Mouse (Mus musculus): Measurements from ENCODE around the gene Adamts16. TPM values are rescaled to one million over a fixed set of nuclear protein-coding genes. Genes with fewer than 3 reads are reported as not detected.

Gene Adamts16
- polyA plus RNA-seq, 1 experiment from 2014 or later: 2.7 TPM

DNA sequence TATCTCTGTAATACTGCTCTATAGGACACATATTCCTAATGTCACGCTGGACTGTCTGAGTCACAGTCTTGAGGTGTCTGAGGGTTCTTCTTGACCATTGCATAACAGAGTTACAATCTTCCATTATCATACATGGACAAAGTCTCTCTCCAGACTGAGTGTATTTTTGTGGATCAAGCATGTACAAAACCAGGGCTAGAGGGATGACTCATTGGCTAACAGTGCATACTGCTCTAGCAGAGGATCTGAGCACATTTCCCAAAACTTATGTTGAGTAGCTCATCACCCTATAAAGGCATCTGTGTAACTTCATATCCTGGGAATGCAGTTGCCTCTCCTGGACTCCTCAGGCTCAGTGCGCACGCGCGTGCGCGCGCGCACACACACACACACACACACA is 81.4 kb downstream of the Adamts16 start:
- no peak for ATAC-seq
- 98% methylated on average over 9 of the region's 9 CpGs for WGBS
- Histone ChIP-seq H3K4me2 (ENCODE audit: low read length) (no peak overlapping the region), H3K27ac (ENCODE audit: low read depth, low read length) (no peak overlapping the region), H3K4me1 (ENCODE audit: control insufficient read depth, insufficient read depth, low read depth, low read length) (no peaks in the 10 kb centered on the region), H3K4me3 (ENCODE audit: low read length) (no peak overlapping the region), H3K9me3 (ENCODE audit: control insufficient read depth, low read length) (no peaks in the 10 kb centered on the region), H3K27me3 (replicated peaks; ENCODE audit: control insufficient read depth, insufficient read depth, low read length) (no peaks in the 10 kb centered on the region), H3K9ac (ENCODE audit: low read depth, low read length) (no peak overlapping the region), H3K36me3 (ENCODE audit: control insufficient read depth, insufficient read depth, low read length) (no peaks in the 10 kb centered on the region)

DNA sequence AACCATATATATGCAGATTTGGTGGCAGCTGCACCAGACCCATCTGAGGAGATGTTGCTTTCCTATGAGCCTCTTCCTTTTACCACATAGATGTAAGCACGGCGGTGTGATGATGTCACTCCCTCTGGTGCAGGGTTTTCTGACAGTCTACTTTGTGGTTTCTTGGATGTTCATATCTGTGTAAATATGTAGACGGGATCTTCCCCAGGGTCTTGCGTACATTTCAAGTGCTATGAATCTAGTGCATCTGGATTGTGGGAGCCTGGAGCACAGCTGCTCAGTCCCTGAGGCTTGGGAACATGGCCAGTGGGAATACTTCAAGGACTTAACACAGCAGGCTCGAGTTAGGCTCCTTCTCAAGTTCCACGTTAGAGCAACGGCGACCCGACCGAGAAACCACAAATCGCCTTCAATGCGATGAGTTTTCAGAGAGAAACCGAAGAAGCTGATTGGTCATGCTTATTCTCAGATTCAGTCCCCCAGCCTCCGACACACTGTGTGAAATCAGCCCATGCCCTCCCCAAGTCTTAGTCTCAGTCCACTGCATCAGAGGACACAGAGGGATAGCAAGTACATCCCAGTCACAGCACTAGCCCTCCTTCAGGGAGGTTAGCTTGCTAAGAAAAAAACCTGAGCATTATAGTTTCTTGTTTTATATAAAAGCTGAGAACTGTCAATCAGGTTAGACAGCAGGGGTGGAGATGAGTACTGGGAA is 95.2 kb downstream of the Adamts16 start:
- H3K36me3 ChIP-seq (ENCODE audit: control insufficient read depth, insufficient read depth, low read length): no peaks in the 10 kb centered on the region
- H3K27me3 ChIP-seq (replicated peaks; ENCODE audit: control insufficient read depth, insufficient read depth, low read length): no peaks in the 10 kb centered on the region
- H3K4me2 ChIP-seq (ENCODE audit: low read length): no peak overlapping the region
- H3K9me3 ChIP-seq (ENCODE audit: control insufficient read depth, low read length): no peaks in the 10 kb centered on the region
- ATAC-seq: no peak
- no peak overlapping the region for H3K9ac ChIP-seq (ENCODE audit: low read depth, low read length)
- H3K4me1 ChIP-seq (ENCODE audit: control insufficient read depth, insufficient read depth, low read depth, low read length): no peaks in the 10 kb centered on the region
- no peak overlapping the region for H3K4me3 ChIP-seq (ENCODE audit: low read length)
- H3K27ac ChIP-seq (ENCODE audit: low read depth, low read length): no peak overlapping the region
- 72% methylated on average over 14 of the region's 14 CpGs for WGBS

DNA sequence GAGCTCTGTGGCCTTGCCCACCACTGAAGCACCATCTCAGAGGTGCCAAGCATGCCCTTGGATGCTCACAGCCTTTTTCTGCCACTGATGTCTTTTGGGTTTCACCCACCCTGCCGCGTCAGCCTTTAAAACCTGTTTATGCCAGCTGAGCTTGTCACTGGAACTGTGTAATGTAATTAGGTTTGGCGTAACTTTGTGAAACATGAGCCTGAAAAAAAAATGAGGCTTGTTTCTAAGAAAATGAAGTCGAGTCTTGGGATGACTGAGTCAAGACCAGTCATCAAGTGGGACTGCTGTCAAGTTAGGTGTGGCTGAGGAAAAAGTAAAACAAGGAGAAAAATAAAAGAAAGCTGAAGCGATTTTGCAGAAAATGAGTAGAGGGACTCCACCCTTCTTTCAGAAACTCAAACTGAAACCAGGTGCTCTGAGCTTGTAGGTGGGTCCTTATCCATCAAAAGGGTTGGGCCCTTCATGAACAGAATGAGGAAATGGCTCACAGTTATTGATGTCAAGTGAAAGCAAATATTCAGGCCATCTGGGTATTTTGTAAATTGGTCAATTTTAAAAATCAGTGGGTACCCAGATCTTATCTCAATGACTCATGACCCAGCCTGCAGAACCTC is 97.1 kb downstream of the Adamts16 start:
- Histone ChIP-seq H3K9me3 (ENCODE audit: control insufficient read depth, low read length) (no peaks in the 10 kb centered on the region), H3K4me1 (ENCODE audit: control insufficient read depth, insufficient read depth, low read depth, low read length) (peaks cover 2% of the 10 kb centered on the region; the same call in 1 of the 2 replicates), H3K9ac (ENCODE audit: low read depth, low read length) (no peak overlapping the region), H3K4me3 (ENCODE audit: low read length) (no peak overlapping the region), H3K4me2 (ENCODE audit: low read length) (no peak overlapping the region), H3K27me3 (replicated peaks; ENCODE audit: control insufficient read depth, insufficient read depth, low read length) (no peaks in the 10 kb centered on the region), H3K36me3 (ENCODE audit: control insufficient read depth, insufficient read depth, low read length) (no peaks in the 10 kb centered on the region), H3K27ac (ENCODE audit: low read depth, low read length) (no peak overlapping the region)
- ATAC-seq: no peak
- WGBS: 78% methylated on average over 5 of the region's 5 CpGs

- Histone ChIP-seq H3K9ac (ENCODE audit: low read depth, low read length) (no peak overlapping the region), H3K4me3 (ENCODE audit: low read length) (no peak overlapping the region), H3K9me3 (ENCODE audit: control insufficient read depth, low read length) (no peaks in the 10 kb centered on the region), H3K27me3 (replicated peaks; ENCODE audit: control insufficient read depth, insufficient read depth, low read length) (no peaks in the 10 kb centered on the region), H3K4me2 (ENCODE audit: low read length) (no peak overlapping the region), H3K36me3 (ENCODE audit: control insufficient read depth, insufficient read depth, low read length) (no peaks in the 10 kb centered on the region), H3K27ac (ENCODE audit: low read depth, low read length) (no peak overlapping the region), H3K4me1 (ENCODE audit: control insufficient read depth, insufficient read depth, low read depth, low read length) (peaks cover 2% of the 10 kb centered on the region; the same call in 1 of the 2 replicates)
- no peak for ATAC-seq
- WGBS: 78% methylated on average over 4 of the region's 4 CpGs
Observed at GRCm38 (mm10) chr13:70742693-70743092, 98.9 kb downstream of the Adamts16 start.

DNA sequence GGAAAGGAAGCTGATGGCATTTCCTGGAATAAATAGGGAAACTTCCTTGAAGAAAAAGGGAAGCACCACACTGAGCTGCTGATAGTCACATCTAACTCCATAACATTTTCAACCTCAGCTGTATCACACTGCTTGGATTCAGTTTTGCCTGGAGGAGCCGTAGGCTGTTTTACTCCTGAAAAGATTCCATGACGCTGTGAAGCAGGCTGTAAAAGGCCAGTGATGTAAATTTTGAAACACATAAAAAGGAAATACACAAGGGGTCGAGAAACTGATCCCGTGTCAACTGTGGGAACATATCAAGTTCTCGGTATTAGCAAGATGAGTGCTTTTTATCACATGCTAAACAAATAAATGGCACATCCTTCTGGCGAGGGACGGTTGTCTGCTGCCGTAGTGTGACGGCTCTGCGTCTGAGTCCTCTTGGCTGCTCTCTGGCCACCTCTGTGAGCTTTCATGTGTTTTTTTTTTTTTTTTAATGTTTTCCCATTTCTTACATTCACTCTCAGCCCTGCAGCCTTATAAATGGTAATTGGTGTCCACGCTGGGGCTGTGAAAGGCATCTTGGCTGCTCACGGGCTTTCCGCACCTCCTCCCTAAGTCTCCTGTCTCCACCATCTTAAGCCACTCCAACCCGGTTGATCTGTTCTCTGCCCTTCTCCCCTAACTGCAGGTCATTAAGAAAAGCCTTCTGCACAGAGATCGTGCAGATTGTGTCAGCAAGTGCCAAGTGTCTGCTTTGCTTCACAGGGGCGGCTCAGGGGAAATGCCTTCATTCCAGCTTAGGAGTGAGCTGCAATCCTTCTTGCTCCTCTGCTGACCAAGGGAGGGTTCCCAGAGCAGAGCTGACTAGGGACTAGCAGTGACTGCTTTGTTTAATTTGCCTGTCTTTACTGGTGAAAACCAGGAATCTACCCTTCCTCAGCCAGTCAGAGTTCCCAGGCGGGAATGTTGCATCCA is 101.0 kb downstream of the Adamts16 start:
- H3K9ac ChIP-seq (ENCODE audit: low read depth, low read length): no peak overlapping the region
- no peak overlapping the region for H3K4me3 ChIP-seq (ENCODE audit: low read length)
- H3K36me3 ChIP-seq (ENCODE audit: control insufficient read depth, insufficient read depth, low read length): no peaks in the 10 kb centered on the region
- ATAC-seq: no peak
- no peak overlapping the region for H3K27ac ChIP-seq (ENCODE audit: low read depth, low read length)
- no peaks in the 10 kb centered on the region for H3K9me3 ChIP-seq (ENCODE audit: control insufficient read depth, low read length)
- H3K4me1 ChIP-seq (ENCODE audit: control insufficient read depth, insufficient read depth, low read depth, low read length): peaks cover 2% of the 10 kb centered on the region
- 71% methylated on average over 17 of the region's 17 CpGs for WGBS
- no peak overlapping the region for H3K4me2 ChIP-seq (ENCODE audit: low read length)
- no peaks in the 10 kb centered on the region for H3K27me3 ChIP-seq (replicated peaks; ENCODE audit: control insufficient read depth, insufficient read depth, low read length)

GRCm38 (mm10) chr13:70738781-70739180 is 102.8 kb downstream of the Adamts16 start:
- Histone ChIP-seq H3K27ac (ENCODE audit: low read depth, low read length) (no peak overlapping the region), H3K27me3 (replicated peaks; ENCODE audit: control insufficient read depth, insufficient read depth, low read length) (no peaks in the 10 kb centered on the region; the same call in 1 of the 2 replicates), H3K36me3 (ENCODE audit: control insufficient read depth, insufficient read depth, low read length) (no peaks in the 10 kb centered on the region), H3K4me1 (ENCODE audit: control insufficient read depth, insufficient read depth, low read depth, low read length) (peaks cover 2% of the 10 kb centered on the region), H3K9ac (ENCODE audit: low read depth, low read length) (no peak overlapping the region), H3K9me3 (ENCODE audit: control insufficient read depth, low read length) (no peaks in the 10 kb centered on the region), H3K4me2 (ENCODE audit: low read length) (no peak overlapping the region), H3K4me3 (ENCODE audit: low read length) (no peak overlapping the region)
- 96% methylated on average over 9 of the region's 9 CpGs for WGBS
- ATAC-seq: no peak

DNA sequence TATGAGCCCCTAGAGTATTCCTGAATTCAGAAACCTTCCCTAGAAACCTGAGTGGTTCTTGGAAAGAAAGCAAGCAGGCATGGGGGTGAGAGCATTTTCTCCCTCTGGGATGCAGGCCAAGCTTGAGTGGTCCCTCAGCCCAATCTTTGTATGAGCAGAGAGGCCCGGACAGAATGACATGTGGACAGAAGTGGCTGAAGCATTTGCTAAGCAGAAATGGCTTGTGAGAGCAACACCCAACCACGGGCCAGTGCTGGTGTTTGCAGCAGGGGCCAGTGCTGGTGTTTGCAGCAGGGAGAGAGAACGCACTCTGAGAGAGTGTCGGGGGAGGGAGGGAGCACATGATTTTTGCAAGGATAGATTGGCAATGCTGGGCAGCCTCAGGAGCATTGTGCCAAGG is 105.2 kb downstream of the Adamts16 start:
- 48% methylated on average over 4 of the region's 4 CpGs for WGBS

GRCm38 (mm10) chr13:70734640-70735039 is 107.0 kb downstream of the Adamts16 start:
- Histone ChIP-seq H3K36me3 (ENCODE audit: control insufficient read depth, insufficient read depth, low read length) (no peaks in the 10 kb centered on the region), H3K4me3 (ENCODE audit: low read length) (no peak overlapping the region), H3K27ac (ENCODE audit: low read depth, low read length) (no peak overlapping the region), H3K4me2 (ENCODE audit: low read length) (no peak overlapping the region), H3K9me3 (ENCODE audit: control insufficient read depth, low read length) (no peaks in the 10 kb centered on the region), H3K4me1 (ENCODE audit: control insufficient read depth, insufficient read depth, low read depth, low read length) (no peaks in the 10 kb centered on the region; the same call in 1 of the 2 replicates), H3K9ac (ENCODE audit: low read depth, low read length) (no peak overlapping the region), H3K27me3 (replicated peaks; ENCODE audit: control insufficient read depth, insufficient read depth, low read length) (no peaks in the 10 kb centered on the region; the same call in 1 of the 2 replicates)
- 0 out of 2 replicates have a peak, but pooled peaks have one; percentile 26 for ATAC-seq
- 80% methylated on average over 5 of the region's 5 CpGs for WGBS

More for the DNA sequence above, 105.2 kb downstream of the Adamts16 start:
- Histone ChIP-seq H3K9ac (ENCODE audit: low read depth, low read length) (no peak overlapping the region), H3K27me3 (replicated peaks; ENCODE audit: control insufficient read depth, insufficient read depth, low read length) (no peaks in the 10 kb centered on the region; the same call in 1 of the 2 replicates), H3K27ac (ENCODE audit: low read depth, low read length) (no peak overlapping the region; the same call in 1 of the 2 replicates), H3K4me2 (ENCODE audit: low read length) (no peak overlapping the region), H3K36me3 (ENCODE audit: control insufficient read depth, insufficient read depth, low read length) (no peaks in the 10 kb centered on the region), H3K4me1 (ENCODE audit: control insufficient read depth, insufficient read depth, low read depth, low read length) (peaks cover 2% of the 10 kb centered on the region), H3K4me3 (ENCODE audit: low read length) (no peak overlapping the region), H3K9me3 (ENCODE audit: control insufficient read depth, low read length) (no peaks in the 10 kb centered on the region)
- no peak for ATAC-seq

All from hindbrain, embryonic 16.5 days (tissue).